Mouse (Mus musculus) stomach, embryonic 15.5 days (tissue): ENCODE measurements at regions not wholly inside any gene's neighbourhood (a gene's known extent, or its start where the extent isn't known, plus 50 kb on each side); places are given as distances from the start of the nearest gene placed in this dataset.

Experiments
- ATAC-seq: fragments of 200-750 bp; cut with Nextera tagmentation; 2 replicates; pipeline ENCODE4 v1.8.0; 2017; ENCODE audit warnings: low read depth, moderate number of reproducible peaks, moderate TSS enrichment; ENCODE audit not compliant: insufficient read depth, low FRiP score
- H3K27ac ChIP-seq: fragments of 300-500 bp; sonication (generic); 2 replicates; pipeline ENCODE4 v1.5.1; 2015; ENCODE audit warnings: mild to moderate bottlenecking, inconsistent platforms
- H3K27me3 ChIP-seq: fragments of 300-500 bp; sonication (generic); replicated peaks from 2 replicates; pipeline ENCODE4 v1.6.1; 2015; ENCODE audit warnings: inconsistent platforms
- H3K36me3 ChIP-seq: fragments of 300-500 bp; sonication (generic); 2 replicates; pipeline ENCODE4 v1.6.1; 2015; ENCODE audit warnings: inconsistent platforms
- H3K4me1 ChIP-seq: fragments of 300-500 bp; sonication (generic); 2 replicates; pipeline ENCODE4 v1.6.1; 2015; ENCODE audit warnings: inconsistent platforms
- H3K4me2 ChIP-seq: fragments of 300-500 bp; sonication (generic); 2 replicates; pipeline ENCODE4 v1.6.1; 2015; ENCODE audit warnings: mild to moderate bottlenecking, inconsistent platforms
- H3K4me3 ChIP-seq: fragments of 300-500 bp; sonication (generic); replicated peaks from 2 replicates; pipeline ENCODE4 v1.5.1; 2015; ENCODE audit warnings: inconsistent platforms
- H3K9ac ChIP-seq: fragments of 300-500 bp; sonication (generic); 2 replicates; pipeline ENCODE4 v1.6.1; 2015; ENCODE audit warnings: inconsistent platforms
- H3K9me3 ChIP-seq: fragments of 300-500 bp; sonication (generic); 2 replicates; pipeline ENCODE4 v1.6.1; 2016; ENCODE audit warnings: inconsistent platforms
- WGBS: fragments of 180-500 bp; shearing (Covaris S2); methylation state at CpG from one replicate; pipeline ENCODE4 v1.1.7; 2015; 5-methylcytosine and 5-hydroxymethylcytosine counted together

DNA sequence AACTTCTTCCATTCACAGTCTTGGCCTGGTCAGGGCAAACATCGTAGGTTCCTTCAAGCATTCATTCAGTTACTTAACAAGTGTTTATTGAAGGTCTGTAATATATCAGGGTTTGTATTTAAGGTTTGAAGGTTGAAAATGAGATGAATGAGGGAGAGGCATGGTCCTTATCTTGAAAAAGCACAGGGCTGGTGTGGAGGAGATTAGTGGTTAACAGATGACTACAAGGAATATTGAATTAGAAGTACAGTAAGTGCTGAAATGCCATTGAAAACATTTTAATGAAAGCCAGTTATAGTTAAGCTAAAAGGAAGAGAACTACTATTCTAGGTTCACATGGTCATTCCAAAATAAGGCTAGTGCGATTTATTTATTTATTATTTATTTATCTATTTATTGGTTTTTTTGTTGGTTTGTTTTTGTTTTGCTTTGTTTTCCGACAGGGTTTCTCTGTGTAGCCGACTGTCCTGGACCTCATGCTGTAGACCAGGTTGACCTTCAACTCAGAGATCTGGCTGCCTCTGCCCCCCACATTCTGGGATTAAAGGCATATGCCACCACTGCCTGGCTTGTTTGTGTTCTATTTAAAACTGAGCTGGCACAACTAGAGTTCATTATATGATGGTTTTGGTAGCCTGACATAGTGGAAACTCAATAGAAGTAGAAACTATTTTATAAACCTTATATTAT is 718.1 kb downstream of the Adgrl2 start:
- H3K4me3 ChIP-seq = no peak overlapping the region
- H3K27me3 ChIP-seq = no peaks in the 10 kb centered on the region
- 61% methylated on average over 4 of the region's 4 CpGs for WGBS
- H3K9me3 ChIP-seq = no peaks in the 10 kb centered on the region
- no peak overlapping the region for H3K27ac ChIP-seq
- no peaks in the 10 kb centered on the region for H3K4me1 ChIP-seq
- H3K4me2 ChIP-seq = no peak overlapping the region
- peak; percentile 76 for ATAC-seq
- H3K36me3 ChIP-seq = no peaks in the 10 kb centered on the region
- H3K9ac ChIP-seq = no peak overlapping the region

- no peaks in the 10 kb centered on the region for H3K4me1 ChIP-seq
- no peaks in the 10 kb centered on the region for H3K36me3 ChIP-seq
- H3K27me3 ChIP-seq = no peaks in the 10 kb centered on the region
- 87% methylated on average over 4 of the region's 4 CpGs for WGBS
- H3K4me2 ChIP-seq = no peak overlapping the region
- H3K9me3 ChIP-seq = no peaks in the 10 kb centered on the region
- ATAC-seq = no peak
- no peak overlapping the region for H3K9ac ChIP-seq
- no peak overlapping the region for H3K27ac ChIP-seq
- H3K4me3 ChIP-seq = no peak overlapping the region
These were observed 721.5 kb downstream of the Adgrl2 start for GRCm38 (mm10) chr3:148268812-148269211.

DNA sequence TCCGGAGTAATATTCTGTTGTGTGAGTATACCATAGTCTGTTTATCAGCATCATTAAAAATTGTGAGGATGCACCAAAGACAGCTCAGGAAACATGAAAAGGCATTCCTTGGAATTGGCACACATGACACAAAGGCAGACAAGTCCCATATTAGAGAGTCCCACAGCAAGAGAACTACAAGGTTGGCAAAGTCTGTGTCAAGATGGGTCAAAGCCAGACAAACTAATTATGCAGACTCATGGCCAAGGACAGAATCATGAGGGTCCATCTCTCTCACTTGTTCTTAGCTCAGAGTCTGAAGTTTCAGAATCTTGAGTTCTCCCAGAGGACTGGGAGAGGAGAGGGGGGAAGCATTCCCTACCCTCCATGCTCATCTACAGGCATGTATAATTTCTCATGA is 731.1 kb downstream of the Adgrl2 start:
- Histone ChIP-seq H3K9ac (no peak overlapping the region), H3K27ac (no peak overlapping the region), H3K27me3 (no peaks in the 10 kb centered on the region), H3K4me1 (no peaks in the 10 kb centered on the region), H3K9me3 (no peaks in the 10 kb centered on the region), H3K36me3 (no peaks in the 10 kb centered on the region), H3K4me3 (no peak overlapping the region), H3K4me2 (no peak overlapping the region)
- WGBS = 88% methylated on average over 1 of the region's 1 CpGs
- no peak for ATAC-seq

GRCm38 (mm10) chr3:148248617-148249016 is 741.7 kb downstream of the Adgrl2 start:
- H3K4me3 ChIP-seq = no peak overlapping the region
- H3K9ac ChIP-seq = no peak overlapping the region
- no peaks in the 10 kb centered on the region for H3K4me1 ChIP-seq
- H3K4me2 ChIP-seq = no peak overlapping the region
- no peaks in the 10 kb centered on the region for H3K9me3 ChIP-seq
- ATAC-seq = no peak
- H3K27me3 ChIP-seq = no peaks in the 10 kb centered on the region
- WGBS = 73% methylated on average over 1 of the region's 1 CpGs
- no peak overlapping the region for H3K27ac ChIP-seq
- H3K36me3 ChIP-seq = no peaks in the 10 kb centered on the region

DNA sequence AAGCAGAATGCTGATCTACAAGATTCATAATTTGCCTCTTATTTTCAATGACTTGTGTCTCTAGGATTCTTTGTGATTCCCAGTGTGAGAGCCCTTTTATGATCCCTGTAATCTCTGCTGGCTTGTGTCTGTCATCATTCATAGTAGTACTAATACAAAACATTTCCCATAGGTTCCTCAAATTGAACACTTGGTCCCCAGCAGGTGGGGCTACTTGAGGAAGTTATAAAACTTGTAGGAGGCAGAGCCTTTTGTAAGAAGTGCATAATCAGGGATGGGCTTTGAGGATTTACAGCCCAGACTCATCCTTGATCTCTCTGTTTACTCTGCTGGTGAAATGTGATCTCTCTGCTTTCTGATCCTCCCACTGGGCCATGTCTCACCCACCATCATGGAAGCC is 743.6 kb downstream of the Adgrl2 start:
- no peak overlapping the region for H3K9ac ChIP-seq
- no peak overlapping the region for H3K4me2 ChIP-seq
- H3K27me3 ChIP-seq = no peaks in the 10 kb centered on the region
- H3K27ac ChIP-seq = no peak overlapping the region
- no peak for ATAC-seq
- H3K4me1 ChIP-seq = no peaks in the 10 kb centered on the region
- no peaks in the 10 kb centered on the region for H3K9me3 ChIP-seq
- no peak overlapping the region for H3K4me3 ChIP-seq
- no peaks in the 10 kb centered on the region for H3K36me3 ChIP-seq

DNA sequence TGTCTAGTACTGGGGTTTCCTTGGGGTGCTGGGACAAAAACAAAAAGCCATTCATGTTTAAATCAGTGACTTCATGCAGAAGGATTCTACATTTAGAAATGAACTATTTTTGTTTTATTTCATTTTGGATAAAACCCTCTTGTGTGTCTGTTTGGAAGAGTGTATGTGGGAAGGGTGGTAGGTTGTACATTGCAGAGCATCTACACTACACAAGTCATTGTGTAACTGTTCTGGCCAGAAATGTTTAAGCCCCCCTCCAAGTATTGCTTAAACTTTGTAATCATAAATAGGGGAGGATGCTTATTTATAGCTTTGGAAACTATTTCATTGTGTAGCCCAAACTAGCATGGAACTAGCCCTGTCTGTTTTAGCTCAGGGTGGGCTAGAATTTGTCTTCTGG is 752.3 kb downstream of the Adgrl2 start:
- ATAC-seq = no peak
- no peaks in the 10 kb centered on the region for H3K27me3 ChIP-seq
- no peak overlapping the region for H3K4me3 ChIP-seq
- no peak overlapping the region for H3K4me2 ChIP-seq
- no peaks in the 10 kb centered on the region for H3K36me3 ChIP-seq
- H3K4me1 ChIP-seq = no peaks in the 10 kb centered on the region
- no peaks in the 10 kb centered on the region for H3K9me3 ChIP-seq
- no peak overlapping the region for H3K9ac ChIP-seq
- H3K27ac ChIP-seq = no peak overlapping the region

DNA sequence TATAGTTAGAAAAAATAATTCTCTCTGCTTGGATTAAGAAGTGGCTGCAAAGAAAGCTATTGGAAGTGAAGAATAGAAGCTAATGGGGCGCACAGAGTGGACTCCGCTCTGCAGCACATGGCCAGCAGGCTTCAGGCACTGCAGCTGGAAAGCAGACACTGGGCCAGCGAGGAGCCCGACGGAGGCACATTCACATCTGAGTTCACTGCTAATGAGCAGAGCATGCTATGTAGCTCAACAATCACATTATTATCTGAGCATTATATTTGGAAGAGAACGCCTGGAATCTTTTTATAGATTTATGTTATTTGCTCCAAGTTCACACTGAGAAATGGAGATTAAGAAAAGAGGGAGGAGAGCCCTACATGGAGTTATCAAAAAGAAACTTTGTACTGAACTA is 752.8 kb downstream of the Adgrl2 start:
- ATAC-seq = no peak
- no peaks in the 10 kb centered on the region for H3K4me1 ChIP-seq
- no peak overlapping the region for H3K27ac ChIP-seq
- H3K9me3 ChIP-seq = no peaks in the 10 kb centered on the region
- H3K4me2 ChIP-seq = no peak overlapping the region
- no peak overlapping the region for H3K4me3 ChIP-seq
- WGBS = 79% methylated on average over 6 of the region's 6 CpGs
- H3K27me3 ChIP-seq = no peaks in the 10 kb centered on the region
- H3K9ac ChIP-seq = no peak overlapping the region
- H3K36me3 ChIP-seq = no peaks in the 10 kb centered on the region

DNA sequence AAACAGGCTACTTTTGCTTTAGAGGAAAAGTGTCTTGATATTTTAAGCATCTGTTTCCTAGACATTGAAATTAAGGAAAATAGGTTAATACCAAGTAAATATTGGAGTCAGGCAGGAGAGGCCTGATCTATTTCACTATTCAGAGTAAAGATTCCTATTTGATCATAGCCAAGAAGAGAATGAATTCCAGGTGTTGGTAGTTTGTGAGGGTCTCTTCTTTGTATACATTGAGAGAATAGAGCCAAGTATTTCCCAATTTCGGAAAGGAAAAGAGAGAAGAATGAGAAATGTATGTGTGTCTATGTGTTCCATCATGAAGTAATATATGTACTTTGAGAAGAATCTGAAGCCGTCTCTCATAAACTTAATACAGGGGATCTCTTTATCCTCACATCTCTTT is 756.7 kb downstream of the Adgrl2 start:
- Histone ChIP-seq H3K4me1 (no peaks in the 10 kb centered on the region), H3K9me3 (no peaks in the 10 kb centered on the region), H3K36me3 (no peaks in the 10 kb centered on the region), H3K9ac (no peak overlapping the region), H3K27me3 (no peaks in the 10 kb centered on the region), H3K27ac (no peak overlapping the region), H3K4me2 (no peak overlapping the region), H3K4me3 (no peak overlapping the region)
- 68% methylated on average over 2 of the region's 2 CpGs for WGBS
- no peak for ATAC-seq

GRCm38 (mm10) chr3:148229192-148229591 is 761.2 kb downstream of the Adgrl2 start:
- no peak overlapping the region for H3K9ac ChIP-seq
- no peaks in the 10 kb centered on the region for H3K9me3 ChIP-seq
- no peaks in the 10 kb centered on the region for H3K36me3 ChIP-seq
- ATAC-seq = no peak
- no peak overlapping the region for H3K27ac ChIP-seq
- H3K27me3 ChIP-seq = no peaks in the 10 kb centered on the region
- 62% methylated on average over 3 of the region's 3 CpGs for WGBS
- no peak overlapping the region for H3K4me3 ChIP-seq
- H3K4me2 ChIP-seq = no peak overlapping the region
- no peaks in the 10 kb centered on the region for H3K4me1 ChIP-seq

DNA sequence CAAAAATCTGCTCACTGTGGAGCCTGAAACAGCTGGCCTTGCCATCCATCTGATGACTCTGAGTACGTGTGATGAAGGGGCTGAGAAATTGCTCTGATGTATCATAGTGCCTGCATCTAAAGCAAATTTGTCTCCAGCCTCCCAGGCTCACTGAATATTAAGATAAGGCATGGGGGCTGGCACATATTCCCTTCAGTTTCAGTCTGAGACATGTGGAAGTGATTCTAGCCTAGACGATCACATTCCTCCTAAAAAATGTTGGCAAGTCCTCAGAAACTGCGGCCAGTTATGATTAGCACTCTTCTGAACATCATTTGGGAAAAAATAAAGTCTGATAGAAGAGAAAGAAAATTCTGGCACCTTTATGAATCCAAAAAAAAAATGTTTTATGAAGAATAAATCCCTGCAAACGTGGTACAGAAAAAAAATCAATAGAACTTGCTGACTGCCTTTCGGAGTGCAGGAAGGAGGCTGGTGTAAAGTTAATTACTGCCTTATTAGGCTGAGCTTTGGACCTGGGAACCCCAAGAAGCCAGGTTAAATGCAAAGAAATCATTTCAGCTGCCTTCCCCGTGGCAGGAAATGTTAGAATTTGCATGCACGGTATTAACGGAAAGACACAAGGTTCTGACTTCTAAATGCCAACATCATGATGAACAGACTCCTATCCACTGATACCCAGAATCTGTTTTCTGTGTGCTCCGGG is 762.2 kb downstream of the Adgrl2 start:
- H3K27ac ChIP-seq = no peak overlapping the region
- ATAC-seq = no peak
- WGBS = 54% methylated on average over 9 of the region's 9 CpGs

DNA sequence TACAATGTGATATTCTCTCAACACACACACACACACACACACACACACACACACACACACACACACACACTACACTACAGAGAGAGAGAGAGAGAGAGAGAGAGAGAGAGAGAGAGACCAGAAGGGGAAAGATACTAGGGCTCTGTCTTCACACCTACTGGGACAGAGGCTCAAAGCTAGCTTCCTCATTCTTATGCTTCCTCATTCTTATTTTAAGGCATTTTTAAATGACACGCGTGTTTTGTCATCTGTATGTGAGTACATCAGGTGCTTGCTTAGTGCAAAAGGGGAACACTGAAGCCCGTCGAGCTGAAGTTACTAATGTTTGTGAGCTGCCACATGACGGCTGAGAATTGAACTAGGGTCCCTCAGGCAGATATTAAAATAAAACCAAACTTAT is 769.5 kb downstream of the Adgrl2 start:
- H3K27ac ChIP-seq = no peak overlapping the region
- ATAC-seq = no peak; the same call in 1 of the 2 replicates

More for the DNA sequence above, 762.2 kb downstream of the Adgrl2 start:
- Histone ChIP-seq H3K27me3 (no peaks in the 10 kb centered on the region), H3K4me1 (no peaks in the 10 kb centered on the region), H3K36me3 (no peaks in the 10 kb centered on the region), H3K4me3 (no peak overlapping the region), H3K9me3 (no peaks in the 10 kb centered on the region), H3K9ac (no peak overlapping the region), H3K4me2 (no peak overlapping the region)

DNA sequence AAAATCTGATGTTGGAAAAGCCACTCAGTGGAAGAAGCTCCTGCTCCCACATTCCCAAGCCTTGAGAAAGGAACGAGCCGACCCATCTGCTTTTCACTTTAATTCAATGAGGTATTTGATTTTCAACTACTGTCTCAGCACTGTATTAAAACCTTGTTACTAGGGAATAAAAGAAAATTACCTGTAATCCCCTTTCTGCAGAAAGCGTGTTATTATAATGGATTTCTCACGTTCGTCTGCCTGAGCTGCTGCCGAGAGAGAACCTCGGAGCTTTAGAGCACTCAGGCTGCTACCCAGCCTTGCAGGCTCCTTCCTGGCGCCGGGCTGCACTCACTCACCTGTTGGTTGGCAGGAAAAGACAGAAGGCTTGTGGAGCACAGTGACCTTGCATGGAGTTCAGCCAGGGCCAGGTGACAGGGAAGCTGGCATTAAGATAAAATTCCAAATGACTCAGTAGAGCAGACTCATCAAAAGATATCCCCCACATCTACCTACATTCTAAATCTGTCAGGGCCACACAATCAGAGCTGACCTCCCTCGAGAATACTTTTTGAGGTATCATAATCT is 770.2 kb downstream of the Adgrl2 start:
- Histone ChIP-seq H3K27me3 (no peaks in the 10 kb centered on the region), H3K4me3 (no peak overlapping the region), H3K4me2 (no peak overlapping the region), H3K4me1 (no peaks in the 10 kb centered on the region), H3K27ac (no peak overlapping the region), H3K36me3 (no peaks in the 10 kb centered on the region), H3K9ac (no peak overlapping the region), H3K9me3 (no peaks in the 10 kb centered on the region)
- no peak for ATAC-seq
- WGBS = 63% methylated on average over 10 of the region's 10 CpGs

More for the DNA sequence above, 769.5 kb downstream of the Adgrl2 start:
- H3K36me3 ChIP-seq = no peaks in the 10 kb centered on the region
- no peak overlapping the region for H3K4me3 ChIP-seq
- H3K27me3 ChIP-seq = no peaks in the 10 kb centered on the region
- H3K9me3 ChIP-seq = no peaks in the 10 kb centered on the region
- H3K4me2 ChIP-seq = no peak overlapping the region
- no peak overlapping the region for H3K9ac ChIP-seq
- no peaks in the 10 kb centered on the region for H3K4me1 ChIP-seq
- WGBS = 75% methylated on average over 5 of the region's 5 CpGs
